Mouse (Mus musculus) gastrocnemius, postnatal 4 days (tissue): Measurements from ENCODE around the gene Wdhd1. TPM values are rescaled to one million over a fixed set of nuclear protein-coding genes. Genes with fewer than 3 reads are reported as not detected.

Experiments used
- DNase-seq, 2 experiments: peaks; one replicate each; pipeline ENCODE4 v3.0.0; 2021 to 2022; ENCODE audit warnings: low spot score in 2 of 2, mixed read lengths in 2 of 2
- total RNA-seq, 2 experiments: library from RNA; stranded (reverse); gene quantifications; 2 replicates each; pipeline ENCODE4 v1.2.3; 2021

Wdhd1 gene
- total RNA-seq, 2 experiments from 2014 or later = 9.4 to 9.6 TPM

GRCm38 (mm10) chr14:47283568-47283967, 6.9 kb upstream of the Wdhd1 start:
- no peak for DNase-seq

GRCm38 (mm10) chr14:47281535-47281934, 4.9 kb upstream of the Wdhd1 start:
- DNase-seq = no peak

- DNase-seq = no peak
Measured at GRCm38 (mm10) chr14:47279058-47279457, 2.4 kb upstream of the Wdhd1 start.

GRCm38 (mm10) chr14:47276036-47276603, 537 bp downstream of the Wdhd1 start:
- DNase-seq = peak in 1 of 2 experiments; percentile 11

- DNase-seq = no peak
Measured at GRCm38 (mm10) chr14:47275417-47275816, 1.2 kb downstream of the Wdhd1 start.

GRCm38 (mm10) chr14:47273751-47274150, 2.9 kb downstream of the Wdhd1 start:
- DNase-seq = no peak

GRCm38 (mm10) chr14:47269706-47270105, 7.0 kb downstream of the Wdhd1 start:
- no peak for DNase-seq

GRCm38 (mm10) chr14:47269056-47269455, 7.6 kb downstream of the Wdhd1 start:
- no peak for DNase-seq

- DNase-seq = no peak
Measured at GRCm38 (mm10) chr14:47265829-47266228, 10.8 kb downstream of the Wdhd1 start.

- DNase-seq = no peak
Measured at GRCm38 (mm10) chr14:47264866-47265265, 11.8 kb downstream of the Wdhd1 start.

GRCm38 (mm10) chr14:47249839-47250238, 26.8 kb downstream of the Wdhd1 start:
- DNase-seq = no peak

- no peak for DNase-seq
Measured at GRCm38 (mm10) chr14:47242753-47243152, 33.9 kb downstream of the Wdhd1 start.

GRCm38 (mm10) chr14:47241046-47241445, 35.6 kb downstream of the Wdhd1 start:
- DNase-seq = no peak

GRCm38 (mm10) chr14:47240600-47240999, 36.1 kb downstream of the Wdhd1 start:
- DNase-seq = no peak

- DNase-seq = no peak
Measured at GRCm38 (mm10) chr14:47237286-47237685, 39.4 kb downstream of the Wdhd1 start.

- no peak for DNase-seq
Measured at GRCm38 (mm10) chr14:47236491-47236890, 40.2 kb downstream of the Wdhd1 start.

- no peak for DNase-seq
Measured at GRCm38 (mm10) chr14:47234526-47235250, 42.0 kb downstream of the Wdhd1 start.

GRCm38 (mm10) chr14:47234032-47234431, 42.6 kb downstream of the Wdhd1 start:
- no peak for DNase-seq

- no peak for DNase-seq
Measured at GRCm38 (mm10) chr14:47233602-47234001, 43.1 kb downstream of the Wdhd1 start.

GRCm38 (mm10) chr14:47229796-47230376, 46.8 kb downstream of the Wdhd1 start:
- DNase-seq = no peak

- DNase-seq = no peak
Measured at GRCm38 (mm10) chr14:47225931-47226330, 50.7 kb downstream of the Wdhd1 start.

GRCm38 (mm10) chr14:47224476-47225325, 52.0 kb downstream of the Wdhd1 start:
- no peak for DNase-seq
